Mouse (Mus musculus) liver, embryonic 15.5 days (tissue): Measurements from ENCODE around the gene Smarca2. TPM values are rescaled to one million over a fixed set of nuclear protein-coding genes. Genes with fewer than 3 reads are reported as not detected.

Experiments
- ATAC-seq: fragments of 200-750 bp; cut with Nextera tagmentation; 2 replicates; pipeline ENCODE4 v1.8.0; 2017; ENCODE audit warnings: moderate number of reproducible peaks, mild to moderate bottlenecking, moderate library complexity; ENCODE audit not compliant: insufficient read depth
- H3K27ac ChIP-seq: fragments of 300-500 bp; sonication (generic); replicated peaks from 2 replicates; pipeline ENCODE4 v1.5.1; 2015; ENCODE audit warnings: mild to moderate bottlenecking, inconsistent platforms
- H3K27me3 ChIP-seq: fragments of 300-500 bp; sonication (generic); 2 replicates; pipeline ENCODE4 v1.6.1; 2015; ENCODE audit warnings: mild to moderate bottlenecking, inconsistent platforms
- H3K36me3 ChIP-seq: fragments of 300-500 bp; sonication (generic); replicated peaks from 2 replicates; pipeline ENCODE4 v1.6.1; 2015; ENCODE audit warnings: moderate library complexity, mild to moderate bottlenecking, inconsistent platforms
- H3K4me1 ChIP-seq: fragments of 300-500 bp; sonication (generic); replicated peaks from 2 replicates; pipeline ENCODE4 v1.6.1; 2015; ENCODE audit warnings: inconsistent platforms
- H3K4me2 ChIP-seq: fragments of 300-500 bp; sonication (generic); 2 replicates; pipeline ENCODE4 v1.6.1; 2015; ENCODE audit warnings: moderate library complexity, mild to moderate bottlenecking, inconsistent platforms
- H3K4me3 ChIP-seq: fragments of 300-500 bp; sonication (generic); replicated peaks from 2 replicates; pipeline ENCODE4 v1.5.1; 2015; ENCODE audit warnings: mild to moderate bottlenecking, inconsistent platforms
- H3K9ac ChIP-seq: fragments of 300-500 bp; sonication (generic); 2 replicates; pipeline ENCODE4 v1.6.1; 2015; ENCODE audit warnings: moderate library complexity, mild to moderate bottlenecking, inconsistent platforms
- H3K9me3 ChIP-seq: fragments of 300-500 bp; sonication (generic); replicated peaks from 2 replicates; pipeline ENCODE4 v1.6.1; 2016; ENCODE audit warnings: inconsistent platforms
- WGBS: fragments of 180-500 bp; shearing (Covaris S2); methylation state at CpG from one replicate; pipeline ENCODE4 v1.1.7; 2015; ENCODE audit warnings: mixed read lengths; ENCODE audit not compliant: insufficient replicate concordance; 5-methylcytosine and 5-hydroxymethylcytosine counted together
- polyA plus RNA-seq: library from polyadenylated mRNA; unstranded; fragments of >200 nt; fragmentation: Nextera tagmentation; extraction: Ambion mirVana; gene quantifications from 2 replicates; pipeline ENCODE4 v1.2.1, GENCODE M21; 2015

Smarca2 gene
- polyA plus RNA-seq, 1 experiment from 2014 or later, result 3.7 TPM

DNA sequence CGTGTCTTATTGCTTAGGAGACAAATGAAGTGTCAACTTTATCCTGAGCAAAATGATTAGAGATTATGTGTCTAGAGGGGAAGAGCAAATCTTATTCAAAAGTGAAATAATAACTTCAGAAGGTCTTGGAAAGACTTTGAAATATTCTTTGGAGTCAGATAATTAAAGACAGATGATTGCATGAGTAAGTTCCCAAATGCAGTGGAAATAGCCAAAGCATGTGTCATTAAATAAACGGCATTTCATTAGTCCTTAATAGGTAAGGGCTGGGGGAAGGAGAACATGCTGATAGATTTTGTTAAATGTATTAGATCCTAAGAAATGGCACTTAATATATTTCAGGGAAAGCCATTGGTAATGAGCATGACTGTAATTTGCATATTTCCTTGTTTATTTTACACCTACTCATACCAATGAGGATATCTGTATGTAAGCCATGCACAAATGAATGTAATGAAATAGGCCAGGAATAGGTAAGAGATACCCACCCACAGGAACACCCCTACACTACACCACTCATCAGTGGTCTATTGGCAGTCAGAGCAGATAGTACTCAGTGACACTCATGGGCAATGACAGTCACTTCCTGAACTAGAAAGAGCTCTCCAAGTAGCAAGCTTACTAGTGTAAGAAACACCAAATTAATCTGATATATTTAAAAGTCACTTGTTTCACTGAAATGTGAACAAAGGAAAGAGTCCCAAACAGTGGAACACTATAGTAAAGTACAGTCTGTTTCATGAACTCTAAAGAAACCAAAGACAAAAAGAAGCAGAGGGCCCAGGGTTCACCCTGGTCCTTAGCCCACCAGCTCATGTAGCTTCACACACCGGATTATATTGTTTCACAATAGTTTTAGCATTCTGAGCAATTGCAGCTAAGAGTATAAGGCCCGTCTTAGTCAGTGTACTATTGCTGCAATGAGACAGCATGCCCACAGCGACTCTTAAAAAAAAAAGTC is 185.8 kb downstream of the Smarca2 start:
- no peak for ATAC-seq
- 66% methylated on average over 5 of the region's 5 CpGs for WGBS
- no peak overlapping the region for H3K4me2 ChIP-seq
- no peaks in the 10 kb centered on the region for H3K4me1 ChIP-seq
- no peaks in the 10 kb centered on the region for H3K27me3 ChIP-seq
- H3K4me3 ChIP-seq, result no peak overlapping the region
- H3K36me3 ChIP-seq, result no peaks in the 10 kb centered on the region
- H3K9me3 ChIP-seq, result no peaks in the 10 kb centered on the region
- no peak overlapping the region for H3K27ac ChIP-seq
- H3K9ac ChIP-seq, result no peak overlapping the region

DNA sequence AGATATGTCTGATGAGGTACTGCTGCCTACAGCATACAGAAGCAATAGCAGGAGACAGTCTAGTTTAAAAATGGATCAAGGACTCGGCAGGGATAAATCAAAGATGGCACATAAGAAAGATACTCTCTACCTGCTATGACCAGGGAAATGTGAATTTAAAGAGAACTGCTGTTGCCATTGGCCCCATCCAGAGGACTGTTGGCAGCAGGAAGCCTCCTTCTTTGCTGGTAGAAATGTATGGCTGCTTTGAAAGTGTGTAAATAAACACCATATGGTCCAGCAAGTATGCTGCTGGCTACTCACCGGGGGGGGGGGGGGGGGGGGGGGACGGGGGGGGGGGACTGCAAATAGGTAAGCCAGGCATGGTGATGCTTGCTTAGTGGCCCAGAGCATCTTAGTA is 189.5 kb downstream of the Smarca2 start:
- no peaks in the 10 kb centered on the region for H3K9me3 ChIP-seq
- no peaks in the 10 kb centered on the region for H3K4me1 ChIP-seq
- H3K9ac ChIP-seq, result no peak overlapping the region
- H3K4me2 ChIP-seq, result no peak overlapping the region
- no peak overlapping the region for H3K4me3 ChIP-seq
- ATAC-seq, result no peak
- no peaks in the 10 kb centered on the region for H3K36me3 ChIP-seq
- no peak overlapping the region for H3K27ac ChIP-seq
- WGBS, result 62% methylated on average over 1 of the region's 3 CpGs
- no peaks in the 10 kb centered on the region for H3K27me3 ChIP-seq

- Histone ChIP-seq H3K36me3 (no peaks in the 10 kb centered on the region), H3K9me3 (no peaks in the 10 kb centered on the region), H3K4me3 (no peak overlapping the region), H3K9ac (no peak overlapping the region), H3K4me2 (no peak overlapping the region), H3K27ac (no peak overlapping the region), H3K27me3 (no peaks in the 10 kb centered on the region), H3K4me1 (no peaks in the 10 kb centered on the region)
- ATAC-seq, result no peak
- WGBS, result 50% methylated on average over 4 of the region's 4 CpGs
These were observed 191.2 kb downstream of the Smarca2 start for GRCm38 (mm10) chr19:26796006-26796405.

DNA sequence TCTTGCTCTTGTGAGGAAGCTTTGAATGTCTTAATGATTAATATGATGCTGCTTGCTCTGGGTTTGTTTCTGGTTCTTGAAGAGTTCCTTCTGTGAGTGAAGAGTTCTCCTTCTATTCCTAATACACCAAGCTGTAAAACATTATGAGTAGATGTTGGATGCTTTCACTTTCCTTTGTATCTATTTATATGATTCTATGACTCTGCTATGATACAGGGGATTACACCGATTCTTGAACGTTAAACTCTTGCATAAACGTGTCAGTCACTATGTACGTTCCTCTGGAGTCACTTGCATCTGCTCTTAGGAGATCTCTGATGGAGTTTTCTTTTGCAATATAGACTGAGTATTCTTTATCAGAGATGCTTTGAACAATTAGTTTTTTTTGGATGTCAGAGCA is 199.6 kb downstream of the Smarca2 start:
- H3K9ac ChIP-seq, result no peak overlapping the region
- no peaks in the 10 kb centered on the region for H3K36me3 ChIP-seq
- no peak overlapping the region for H3K27ac ChIP-seq
- no peaks in the 10 kb centered on the region for H3K9me3 ChIP-seq
- no peaks in the 10 kb centered on the region for H3K4me1 ChIP-seq
- H3K4me3 ChIP-seq, result no peak overlapping the region
- H3K27me3 ChIP-seq, result no peaks in the 10 kb centered on the region
- WGBS, result 71% methylated on average over 4 of the region's 4 CpGs
- ATAC-seq, result no peak
- H3K4me2 ChIP-seq, result no peak overlapping the region

- Histone ChIP-seq H3K9ac (no peak overlapping the region), H3K4me1 (no peaks in the 10 kb centered on the region), H3K27me3 (no peaks in the 10 kb centered on the region), H3K36me3 (no peaks in the 10 kb centered on the region), H3K9me3 (no peaks in the 10 kb centered on the region), H3K4me3 (no peak overlapping the region), H3K27ac (no peak overlapping the region), H3K4me2 (no peak overlapping the region)
- WGBS, result 39% methylated on average over 4 of the region's 4 CpGs
- ATAC-seq, result no peak
These were observed 209.8 kb downstream of the Smarca2 start for GRCm38 (mm10) chr19:26814629-26815028.

DNA sequence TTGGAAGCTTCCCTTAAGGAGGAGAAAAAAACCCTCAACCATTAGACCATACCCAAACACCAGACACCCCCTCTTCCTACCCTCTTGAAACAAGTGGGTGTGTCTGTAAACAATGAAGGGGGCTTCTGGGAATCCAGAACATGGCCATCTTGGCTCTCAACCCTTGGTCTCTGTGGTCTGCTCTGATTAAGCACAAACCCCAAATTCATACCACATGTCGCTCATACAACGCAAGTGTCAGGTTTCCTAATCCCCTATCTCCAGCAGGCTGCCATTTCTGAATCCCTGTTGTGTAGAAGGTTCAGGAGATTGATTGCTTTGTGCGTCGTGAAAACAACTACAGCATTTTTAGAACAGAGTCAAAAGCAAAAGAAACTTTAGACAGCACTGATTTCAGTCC is 213.1 kb downstream of the Smarca2 start:
- H3K4me2 ChIP-seq, result no peak overlapping the region
- no peak overlapping the region for H3K9ac ChIP-seq
- WGBS, result 78% methylated on average over 4 of the region's 4 CpGs

More for the DNA sequence above, 213.1 kb downstream of the Smarca2 start:
- Histone ChIP-seq H3K27me3 (no peaks in the 10 kb centered on the region), H3K36me3 (no peaks in the 10 kb centered on the region), H3K4me1 (no peaks in the 10 kb centered on the region), H3K9me3 (no peaks in the 10 kb centered on the region), H3K4me3 (no peak overlapping the region), H3K27ac (no peak overlapping the region)
- ATAC-seq, result no peak
